Mouse (Mus musculus): ENCODE measurements around the gene Naa60.

Gene Naa60

DNA sequence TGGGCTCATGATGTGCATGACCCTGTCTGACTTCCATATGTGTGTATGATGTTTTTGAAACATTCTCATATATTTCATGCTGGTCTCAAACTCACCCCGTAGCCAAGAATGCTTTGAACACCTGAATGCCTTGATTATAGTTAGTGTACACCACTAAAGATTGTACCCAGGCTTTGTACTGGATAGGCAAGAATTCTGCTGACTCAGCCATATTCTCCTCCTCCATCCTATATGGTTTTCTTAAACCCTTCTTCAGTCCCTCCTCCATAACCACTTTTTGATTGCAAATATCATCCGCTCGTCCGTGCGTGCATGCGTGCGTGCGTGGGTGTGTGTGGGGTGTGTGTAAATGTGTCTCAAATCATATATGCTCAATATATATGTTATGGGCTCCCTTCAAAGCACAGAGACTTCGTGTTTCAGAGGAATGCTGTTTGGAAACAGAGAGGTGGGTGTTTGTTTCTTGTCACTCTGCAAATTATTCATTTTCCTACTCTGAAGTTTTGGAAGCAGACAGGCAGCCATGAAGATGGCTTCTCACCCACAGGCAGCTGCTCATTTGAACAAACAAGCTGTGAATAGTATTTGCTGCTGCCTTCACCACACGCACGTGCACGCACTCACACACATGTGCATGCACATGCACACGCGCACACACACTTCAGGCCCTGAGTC is 19.6 kb downstream of the Naa60 start:
- DNase-seq: no peak

DNA sequence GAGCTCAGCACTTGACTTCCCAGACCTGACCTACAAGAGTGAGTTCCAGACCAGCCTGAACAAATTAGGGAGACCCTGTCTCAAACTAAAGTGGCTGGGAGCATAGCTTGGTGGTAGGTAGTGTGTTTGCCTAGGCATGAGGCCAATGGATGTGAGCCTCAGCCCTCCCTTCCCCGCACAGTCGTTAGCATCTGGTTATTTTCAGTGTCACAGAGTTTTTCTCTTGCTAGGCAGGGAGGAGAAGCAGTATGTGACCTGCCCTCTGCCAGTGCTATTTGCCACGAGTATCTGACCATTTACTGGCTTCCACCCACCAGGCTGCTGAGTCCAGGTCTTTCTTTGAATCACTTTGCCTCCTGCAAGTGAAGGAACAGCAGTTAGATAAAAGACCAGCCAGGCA is 21.6 kb downstream of the Naa60 start:
- DNase-seq: no peak

DNA sequence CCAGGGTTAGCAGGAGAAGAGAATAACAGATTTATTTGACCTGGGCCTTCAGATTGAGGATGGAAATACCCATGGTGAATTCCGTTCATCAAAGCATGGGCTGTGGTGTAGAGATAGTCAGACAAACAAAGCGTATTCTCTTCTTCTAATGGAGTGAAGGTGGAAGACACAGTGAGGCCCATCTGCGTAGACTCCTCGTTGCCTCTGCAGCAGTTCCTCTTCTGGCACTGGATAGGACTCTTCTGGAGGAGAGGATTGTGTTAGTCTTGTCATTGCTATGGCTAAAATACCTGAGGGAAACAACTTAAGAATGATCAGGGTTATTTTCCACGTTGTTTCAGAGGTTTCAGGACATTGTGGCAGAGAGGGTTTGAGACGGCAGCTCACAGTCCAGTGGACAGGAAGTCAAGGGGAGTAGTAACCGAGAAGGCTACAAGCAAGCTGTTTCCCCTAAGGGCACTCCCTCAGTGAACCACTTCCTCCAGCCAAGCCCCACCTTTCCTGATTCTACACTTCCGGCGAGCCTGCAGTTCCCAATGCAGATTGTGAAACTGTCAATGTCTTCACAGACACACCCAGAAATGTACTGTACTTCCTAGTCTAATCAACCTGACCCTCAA is 23.1 kb downstream of the Naa60 start:
- DNase-seq: peak; percentile 63 to 70

DNA sequence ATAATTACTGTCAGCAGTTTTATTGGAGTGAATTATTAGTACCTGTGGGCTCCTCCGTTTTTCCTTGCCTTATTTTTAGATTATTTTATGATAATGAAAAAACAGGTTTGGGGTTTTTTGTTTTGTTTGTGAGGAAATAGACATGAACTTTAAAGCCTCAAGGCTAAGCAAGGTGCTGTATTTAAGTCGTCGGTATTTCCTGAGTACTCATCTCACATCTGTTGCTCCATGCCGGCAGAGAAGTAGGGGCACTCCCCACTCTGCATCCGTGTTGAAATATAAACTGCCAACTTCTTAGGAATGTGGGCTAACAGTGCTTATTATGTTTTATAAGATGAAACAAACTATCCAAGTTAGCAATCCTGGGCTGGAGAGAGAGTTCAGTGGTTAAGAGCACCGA is 23.9 kb downstream of the Naa60 start:
- DNase-seq: no peak

DNA sequence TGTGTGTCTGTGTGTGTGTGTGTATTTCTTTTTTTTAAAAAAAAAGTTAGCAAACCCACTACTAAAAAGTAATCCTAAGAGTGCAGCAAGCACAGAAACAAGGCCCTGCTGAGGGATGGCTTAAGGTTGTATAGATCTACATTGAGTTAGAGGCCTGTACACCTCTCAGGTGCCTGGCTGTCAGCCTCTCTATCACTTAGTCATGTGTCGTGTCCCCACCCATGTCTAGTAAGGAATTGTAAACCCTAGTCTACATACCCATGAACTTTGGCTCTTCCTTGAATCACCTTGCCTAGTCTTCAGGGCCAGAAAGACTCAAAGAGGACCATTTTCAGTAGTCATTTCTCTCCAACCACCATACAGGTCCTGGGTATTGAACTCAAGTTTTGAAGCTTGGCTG is 24.4 kb downstream of the Naa60 start:
- no peak for DNase-seq

DNA sequence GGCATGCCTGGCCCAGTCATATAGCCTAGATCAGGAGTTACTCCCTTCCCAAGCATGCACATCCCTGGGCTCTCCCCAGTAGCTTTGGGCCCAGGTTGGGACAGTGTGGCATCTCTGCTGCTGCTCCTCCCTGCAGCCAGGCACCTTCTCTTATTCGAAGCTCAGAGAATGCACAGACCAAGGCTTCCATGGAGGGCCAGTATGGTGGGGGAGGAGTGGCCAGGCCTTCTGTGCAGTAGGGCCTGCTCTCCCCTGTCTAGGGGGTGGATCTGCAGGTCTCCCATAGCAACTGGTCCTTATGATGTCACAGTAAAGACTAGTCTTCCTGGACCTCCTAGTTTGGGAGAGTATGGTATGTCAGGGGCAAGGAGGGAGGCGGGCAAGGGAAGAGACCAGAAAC is 35.3 kb downstream of the Naa60 start:
- DNase-seq: no peak

DNA sequence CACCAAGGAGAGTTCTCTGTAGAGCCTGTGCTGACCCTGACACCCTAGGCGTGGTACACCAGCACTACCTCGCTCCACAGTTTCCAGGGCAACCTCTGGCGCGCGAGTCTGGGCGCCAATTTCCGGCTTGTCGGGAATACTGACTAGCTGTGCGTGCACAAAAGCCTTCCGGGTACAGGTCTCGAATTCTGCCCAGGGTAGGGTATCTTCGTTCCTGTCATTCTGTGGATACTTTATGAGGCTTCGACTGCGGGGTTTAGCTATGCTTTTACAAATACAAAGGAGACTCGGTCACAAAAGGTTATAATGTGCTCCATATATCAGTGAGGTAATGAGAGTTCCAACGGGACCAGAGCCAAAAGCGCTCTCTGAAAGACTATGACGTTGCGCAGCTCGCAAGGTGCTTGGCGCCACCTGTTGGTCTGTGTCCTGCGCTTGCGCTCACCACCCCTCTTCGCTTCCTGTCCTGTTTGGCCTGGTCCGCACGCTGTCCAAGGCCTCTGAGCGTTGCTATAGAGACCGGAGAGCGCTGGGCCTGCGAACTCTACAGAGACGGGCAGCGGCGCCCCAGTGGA is 36.4 kb downstream of the Naa60 start, which contains the start of the genes 1700037C18Rik and Cluap1:
1700037C18Rik (minus strand) TSS at position 153 of the 575 bp plus-strand sequence.
Cluap1 (plus strand) TSS at position 265 of the 575 bp plus-strand sequence.
- DNase-seq: peak; percentile 86

DNA sequence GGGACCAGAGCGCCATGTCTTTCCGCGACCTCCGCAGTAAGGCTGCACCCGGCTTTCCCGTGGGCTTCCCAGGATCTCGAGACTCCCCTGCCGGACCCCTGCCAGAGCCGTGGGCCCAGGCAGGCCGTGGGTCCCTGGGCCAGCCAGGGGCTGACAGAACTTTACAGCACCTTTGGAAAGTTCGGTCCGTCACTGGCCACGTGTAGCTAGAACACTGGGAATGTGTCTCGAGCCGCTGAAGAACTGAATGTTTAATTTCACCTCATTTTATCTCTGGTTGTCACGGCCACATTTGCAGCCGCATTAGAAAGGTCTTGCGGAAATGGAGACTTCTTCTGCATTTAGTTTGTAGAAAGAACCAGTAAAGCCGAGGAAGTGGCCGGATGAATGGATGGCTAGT is 36.9 kb downstream of the Naa60 start:
- DNase-seq: peak in 1 of 2 experiments; percentile 27

DNA sequence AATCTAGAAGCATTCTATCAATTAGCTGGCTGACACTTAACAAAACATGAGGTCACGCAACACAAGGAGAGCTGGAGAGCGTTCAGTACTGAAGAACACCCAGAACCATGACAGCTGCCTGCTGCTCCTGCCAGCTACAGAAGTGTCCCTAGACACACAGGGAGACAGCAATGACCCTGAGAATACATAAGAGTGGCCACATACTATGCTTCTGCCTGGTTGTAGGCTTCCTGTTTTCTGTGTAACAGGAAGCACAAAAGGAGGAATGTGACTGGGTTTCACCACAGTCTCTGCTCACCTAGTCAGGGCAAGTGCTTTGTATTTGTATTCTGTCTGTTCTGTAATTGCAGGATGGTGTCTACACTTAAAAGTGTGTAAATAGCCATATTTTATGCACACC is 48.6 kb downstream of the Naa60 start:
- DNase-seq: no peak

DNA sequence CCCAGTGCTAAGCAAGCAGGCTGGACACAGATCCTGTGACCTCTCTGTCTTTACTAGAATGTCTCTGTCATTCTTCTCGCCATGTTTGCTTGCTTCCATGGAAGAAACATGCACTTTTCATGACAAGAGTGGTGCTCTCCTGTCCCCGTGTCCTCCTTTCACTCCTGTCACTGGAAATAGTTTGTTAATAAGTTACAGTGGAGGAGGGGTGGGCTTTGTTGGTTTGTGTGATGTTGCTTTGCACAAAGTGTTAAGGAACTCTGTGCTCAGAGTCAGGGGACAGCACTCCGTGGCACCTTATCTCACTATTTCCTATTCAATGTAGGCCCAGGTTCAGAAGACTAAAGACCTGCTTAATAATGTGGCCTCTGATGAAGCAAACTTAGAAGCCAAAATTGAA is 51.3 kb downstream of the Naa60 start:
- no peak for DNase-seq

DNA sequence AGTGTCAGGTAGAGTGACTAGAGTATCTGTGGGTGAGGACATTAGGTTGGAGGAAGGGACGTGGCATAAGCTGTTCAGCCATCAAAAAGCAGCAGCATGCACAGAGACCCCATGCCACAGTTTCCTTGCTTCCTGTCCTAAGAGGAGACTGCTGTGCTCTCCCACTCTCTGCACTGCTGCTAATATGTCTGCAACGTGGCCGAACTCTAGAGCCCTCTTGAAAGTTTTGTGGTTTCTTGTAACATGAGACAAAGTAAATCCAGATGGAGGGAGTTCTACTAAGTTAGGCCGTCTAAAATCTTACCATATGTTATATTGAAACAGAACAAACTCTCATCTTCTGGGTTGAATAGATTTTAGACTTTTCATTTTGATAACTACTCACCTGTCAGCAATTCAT is 51.8 kb downstream of the Naa60 start:
- DNase-seq: no peak

DNA sequence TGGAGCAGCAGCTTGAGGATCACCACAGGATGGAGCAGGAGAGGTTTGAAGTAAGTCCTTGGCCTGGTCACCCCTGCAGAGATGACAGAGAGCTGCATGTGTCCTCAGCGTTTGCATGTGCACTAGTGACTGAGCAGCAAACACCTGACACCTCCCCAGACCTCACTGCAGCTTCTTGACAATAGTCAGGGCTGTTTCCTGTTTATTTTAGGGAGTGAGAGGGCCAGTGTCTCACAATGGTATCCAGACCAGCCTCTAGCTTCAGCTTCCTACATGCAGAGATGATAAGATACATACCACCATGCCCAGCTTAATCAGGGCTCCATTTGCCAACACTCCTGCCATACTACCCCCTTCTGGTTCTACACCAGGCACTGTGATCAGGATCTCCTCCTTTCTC is 56.4 kb downstream of the Naa60 start:
- no peak for DNase-seq

DNA sequence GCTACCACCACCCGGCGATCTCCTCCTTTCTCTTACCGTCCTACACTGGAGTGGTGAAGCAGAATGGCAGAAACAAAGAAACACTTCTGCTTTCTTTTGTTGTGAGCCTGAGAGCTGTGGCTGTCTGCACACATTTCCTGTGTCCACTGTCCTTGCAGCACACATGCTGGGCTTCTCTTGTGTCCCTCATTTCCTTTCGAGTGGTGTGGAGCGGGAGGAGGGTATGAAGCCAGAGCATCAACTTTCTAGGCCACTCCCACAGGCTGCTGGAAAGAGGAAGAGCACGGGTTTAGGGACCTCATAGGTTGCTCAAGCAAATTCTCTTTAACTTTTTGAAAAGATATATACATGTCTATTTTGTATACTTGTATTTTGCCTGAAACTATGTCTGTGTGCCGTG is 57.0 kb downstream of the Naa60 start:
- DNase-seq: no peak

DNA sequence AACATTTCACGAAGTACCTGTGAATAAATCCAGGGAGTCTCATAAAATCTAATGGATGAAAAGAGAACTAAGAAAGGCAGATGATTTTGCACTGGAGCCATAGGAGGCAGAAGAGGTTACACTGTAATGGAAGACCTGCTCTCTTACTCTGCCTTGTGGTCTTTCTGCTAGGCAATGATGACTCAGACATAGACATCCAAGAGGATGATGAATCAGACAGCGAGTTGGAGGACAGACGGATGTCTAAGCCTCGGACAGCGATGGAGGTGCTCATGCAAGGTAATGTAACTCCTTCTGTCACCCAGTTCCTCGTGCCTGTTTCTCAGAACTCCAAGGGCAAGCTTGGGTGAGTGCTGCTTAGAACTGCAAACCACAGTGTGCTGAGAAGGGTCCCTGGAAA is 61.4 kb downstream of the Naa60 start:
- no peak for DNase-seq

DNA sequence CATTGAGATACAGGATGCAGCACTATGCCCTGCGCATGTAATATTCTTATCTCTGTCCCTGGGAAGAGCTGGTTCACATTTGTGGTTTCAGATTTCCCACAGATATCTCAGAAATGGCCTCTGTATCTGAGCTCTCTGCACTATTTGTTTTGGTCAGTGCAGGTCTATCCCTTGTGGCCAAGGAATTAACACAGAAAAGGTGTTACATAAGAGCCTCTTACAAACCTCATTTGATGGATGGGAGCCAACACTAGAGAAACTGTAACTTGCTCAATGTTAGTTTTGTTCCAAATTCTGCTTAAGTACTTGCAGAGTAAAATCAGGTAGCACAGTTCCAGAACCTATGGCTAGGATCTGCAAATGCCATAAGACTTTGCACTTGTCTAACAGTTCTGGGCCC is 61.9 kb downstream of the Naa60 start:
- no peak for DNase-seq

DNA sequence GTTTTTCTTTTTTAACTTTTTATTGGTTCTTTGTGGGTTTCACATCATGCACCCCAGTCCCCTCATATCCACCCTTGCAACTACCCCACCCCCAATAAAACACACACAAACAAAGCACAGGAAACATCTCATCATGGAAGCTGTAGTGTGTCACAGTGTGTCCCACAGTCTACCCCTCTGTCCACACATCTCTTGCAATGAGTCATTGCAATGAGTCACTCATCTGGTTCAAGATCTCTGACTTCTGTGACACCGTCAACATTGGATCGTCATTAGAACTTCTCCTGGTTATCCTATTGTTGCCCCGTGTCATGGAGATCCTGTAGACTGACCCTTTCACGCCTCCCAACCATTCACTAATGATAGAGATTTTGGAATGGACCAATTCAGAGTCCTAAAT is 62.5 kb downstream of the Naa60 start:
- DNase-seq: no peak

DNA sequence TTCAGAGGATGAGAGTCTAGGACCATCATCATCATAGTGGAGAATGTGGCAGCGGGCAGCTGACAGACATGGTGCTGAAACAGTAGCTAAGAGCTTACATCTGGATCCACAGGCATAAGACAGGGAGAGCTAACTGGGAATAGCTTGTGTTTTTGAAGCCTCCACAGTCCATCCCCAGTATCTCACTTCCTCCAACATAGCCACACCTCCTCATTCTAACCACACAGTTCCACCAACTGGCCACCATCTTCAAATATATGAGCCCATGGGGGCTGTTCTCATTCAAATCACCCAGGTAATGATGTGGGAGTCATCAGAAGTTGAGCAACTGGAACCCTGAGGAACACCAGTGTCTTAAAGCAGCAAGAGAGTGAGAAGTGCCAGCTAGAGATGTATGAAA is 79.0 kb downstream of the Naa60 start:
- no peak for DNase-seq

Measured in B cell, adult 2 months (primary cell).